Mouse (Mus musculus): ENCODE data around the gene Tjp3. TPM values are rescaled to one million over a fixed set of nuclear protein-coding genes. Genes with fewer than 3 reads are reported as not detected.

Tjp3 gene
- polyA plus RNA-seq, 1 experiment = 3.0 TPM

GRCm38 (mm10) chr10:81323141-81323775 is 31.9 kb upstream of the Tjp3 start:
- TF ChIP-seq POLR2A (IDR thresholded peaks at IDR 0.05; ENCODE audit: borderline replicate concordance, control insufficient read depth, low read depth, low read length) (no peak), CTCF (IDR thresholded peaks at IDR 0.05; ENCODE audit: control insufficient read depth, insufficient read depth, low read length) (no peak)
- Histone ChIP-seq H3K4me1 (ENCODE audit: control insufficient read depth, insufficient read depth, low read length) (peaks cover 1% of the 10 kb centered on the region; the same call in 1 of the 2 replicates), H3K4me3 (replicated peaks; ENCODE audit: control insufficient read depth, low read depth, low read length) (no peak overlapping the region), H3K27ac (ENCODE audit: control insufficient read depth, insufficient read depth, low read depth, low read length, poor library complexity) (no peak overlapping the region)
- WGBS = 92% methylated on average over 23 of the region's 23 CpGs

- no peak for TF ChIP-seq CTCF (IDR thresholded peaks at IDR 0.05; ENCODE audit: control insufficient read depth, insufficient read depth, low read length)
- no peak for TF ChIP-seq POLR2A (IDR thresholded peaks at IDR 0.05; ENCODE audit: borderline replicate concordance, control insufficient read depth, low read depth, low read length)
- Histone ChIP-seq H3K27ac (ENCODE audit: control insufficient read depth, insufficient read depth, low read depth, low read length, poor library complexity) (no peak overlapping the region), H3K4me3 (replicated peaks; ENCODE audit: control insufficient read depth, low read depth, low read length) (peak overlapping the region; percentile 26), H3K4me1 (ENCODE audit: control insufficient read depth, insufficient read depth, low read length) (peaks cover 1% of the 10 kb centered on the region; the same call in 1 of the 2 replicates)
- 93% methylated on average over 27 of the region's 27 CpGs for WGBS
Observed at GRCm38 (mm10) chr10:81322444-81322843, 31.1 kb upstream of the Tjp3 start.

- TF ChIP-seq CTCF (IDR thresholded peaks at IDR 0.05; ENCODE audit: control insufficient read depth, insufficient read depth, low read length) (no peak), POLR2A (IDR thresholded peaks at IDR 0.05; ENCODE audit: borderline replicate concordance, control insufficient read depth, low read depth, low read length) (no peak)
- Histone ChIP-seq H3K27ac (ENCODE audit: control insufficient read depth, insufficient read depth, low read depth, low read length, poor library complexity) (peak overlapping the region; percentile 95), H3K4me1 (ENCODE audit: control insufficient read depth, insufficient read depth, low read length) (peaks cover 1% of the 10 kb centered on the region; the same call in 1 of the 2 replicates), H3K4me3 (replicated peaks; ENCODE audit: control insufficient read depth, low read depth, low read length) (peak overlapping the region; percentile 82)
- 2% methylated on average over 20 of the region's 20 CpGs for WGBS
Observed at GRCm38 (mm10) chr10:81321436-81321835, 30.1 kb upstream of the Tjp3 start.

GRCm38 (mm10) chr10:81320550-81321347 is 29.4 kb upstream of the Tjp3 start, which contains the start of gene Cactin:
Cactin (plus strand) TSS chr10:81321103.
- under 1% methylated on average over 68 of the region's 68 CpGs for WGBS
- H3K4me1 ChIP-seq (ENCODE audit: control insufficient read depth, insufficient read depth, low read length) = peaks cover 1% of the 10 kb centered on the region; the same call in 1 of the 2 replicates
- TF ChIP-seq POLR2A (IDR thresholded peaks at IDR 0.05; ENCODE audit: borderline replicate concordance, control insufficient read depth, low read depth, low read length) (peak; percentile 68), CTCF (IDR thresholded peaks at IDR 0.05; ENCODE audit: control insufficient read depth, insufficient read depth, low read length) (peak; percentile 13; the same call in 1 of the 2 replicates)

GRCm38 (mm10) chr10:81319741-81320549 is 28.6 kb upstream of the Tjp3 start:
- TF ChIP-seq POLR2A (IDR thresholded peaks at IDR 0.05; ENCODE audit: borderline replicate concordance, control insufficient read depth, low read depth, low read length) = no peak
- Histone ChIP-seq H3K4me1 (ENCODE audit: control insufficient read depth, insufficient read depth, low read length) (peaks cover 1% of the 10 kb centered on the region; the same call in 1 of the 2 replicates), H3K4me3 (replicated peaks; ENCODE audit: control insufficient read depth, low read depth, low read length) (peak overlapping the region; percentile 81), H3K27ac (ENCODE audit: control insufficient read depth, insufficient read depth, low read depth, low read length, poor library complexity) (peak overlapping the region; percentile 89)
- under 1% methylated on average over 38 of the region's 38 CpGs for WGBS

More at GRCm38 (mm10) chr10:81320550-81321347, 29.4 kb upstream of the Tjp3 start, which contains the start of gene Cactin:
- peak within 1 kb of the TSS; percentile 82 for H3K4me3 ChIP-seq (replicated peaks; ENCODE audit: control insufficient read depth, low read depth, low read length)
- H3K27ac ChIP-seq (ENCODE audit: control insufficient read depth, insufficient read depth, low read depth, low read length, poor library complexity) = peak within 1 kb of the TSS; percentile 95

GRCm38 (mm10) chr10:81319330-81319699 is 27.9 kb upstream of the Tjp3 start:
- Histone ChIP-seq H3K4me1 (ENCODE audit: control insufficient read depth, insufficient read depth, low read length) (peaks cover 1% of the 10 kb centered on the region; the same call in 1 of the 2 replicates), H3K4me3 (replicated peaks; ENCODE audit: control insufficient read depth, low read depth, low read length) (no peak overlapping the region), H3K27ac (ENCODE audit: control insufficient read depth, insufficient read depth, low read depth, low read length, poor library complexity) (0 out of 2 replicates have a peak overlapping the region, but pooled peaks have one; percentile 15)
- no peak for TF ChIP-seq CTCF (IDR thresholded peaks at IDR 0.05; ENCODE audit: control insufficient read depth, insufficient read depth, low read length)
- TF ChIP-seq POLR2A (IDR thresholded peaks at IDR 0.05; ENCODE audit: borderline replicate concordance, control insufficient read depth, low read depth, low read length) = no peak
- 31% methylated on average over 8 of the region's 8 CpGs for WGBS

GRCm38 (mm10) chr10:81318589-81319329 is 27.4 kb upstream of the Tjp3 start:
- H3K27ac ChIP-seq (ENCODE audit: control insufficient read depth, insufficient read depth, low read depth, low read length, poor library complexity) = no peak overlapping the region
- H3K4me1 ChIP-seq (ENCODE audit: control insufficient read depth, insufficient read depth, low read length) = peaks cover 1% of the 10 kb centered on the region; the same call in 1 of the 2 replicates
- WGBS = 78% methylated on average over 13 of the region's 13 CpGs
- H3K4me3 ChIP-seq (replicated peaks; ENCODE audit: control insufficient read depth, low read depth, low read length) = no peak overlapping the region
- TF ChIP-seq CTCF (IDR thresholded peaks at IDR 0.05; ENCODE audit: control insufficient read depth, insufficient read depth, low read length) (no peak), POLR2A (IDR thresholded peaks at IDR 0.05; ENCODE audit: borderline replicate concordance, control insufficient read depth, low read depth, low read length) (no peak)

All from bone marrow, adult 2 months (tissue).